Mouse (Mus musculus): Measurements from ENCODE around the gene Ptges. TPM values are rescaled to one million over a fixed set of nuclear protein-coding genes. Genes with fewer than 3 reads are reported as not detected.
"Not testable (repeated sequence)": the region's sequence is repeated elsewhere in the genome, so short reads cannot be mapped to it uniquely, and the experiment has no call there.

The Ptges gene
- polyA plus RNA-seq, 1 experiment = 3.9 TPM

GRCm38 (mm10) chr2:30941586-30941985 lies 11.9 kb upstream of the Ptges start:
- no peaks in the 10 kb centered on the region; the same call in 1 of the 2 replicates for H3K4me1 ChIP-seq (ENCODE audit: control insufficient read depth, insufficient read depth, low read length)
- no peak overlapping the region for H3K4me3 ChIP-seq (ENCODE audit: control insufficient read depth, low read depth, low read length)
- H3K27ac ChIP-seq (ENCODE audit: control insufficient read depth, insufficient read depth, low read depth, low read length) = no peak overlapping the region
- TF ChIP-seq POLR2A (IDR thresholded peaks at IDR 0.05; ENCODE audit: control insufficient read depth, low read depth, low read length) (no peak), CTCF (IDR thresholded peaks at IDR 0.05; ENCODE audit: control insufficient read depth, insufficient read depth, insufficient replicate concordance, low read depth, low read length) (no peak)
- no peaks in the 10 kb centered on the region for H3K36me3 ChIP-seq (ENCODE audit: control insufficient read depth, insufficient read depth, low read length)
- H3K27me3 ChIP-seq (ENCODE audit: control insufficient read depth, insufficient read depth, low read length) = no peaks in the 10 kb centered on the region

GRCm38 (mm10) chr2:30938574-30938991 lies 8.9 kb upstream of the Ptges start:
- TF ChIP-seq POLR2A (IDR thresholded peaks at IDR 0.05; ENCODE audit: control insufficient read depth, low read depth, low read length) (no peak), CTCF (IDR thresholded peaks at IDR 0.05; ENCODE audit: control insufficient read depth, insufficient read depth, insufficient replicate concordance, low read depth, low read length) (no peak)
- no peak overlapping the region for H3K27ac ChIP-seq (ENCODE audit: control insufficient read depth, insufficient read depth, low read depth, low read length)
- H3K4me1 ChIP-seq (ENCODE audit: control insufficient read depth, insufficient read depth, low read length) = no peaks in the 10 kb centered on the region; the same call in 1 of the 2 replicates
- no peak overlapping the region for H3K4me3 ChIP-seq (ENCODE audit: control insufficient read depth, low read depth, low read length)
- H3K36me3 ChIP-seq (ENCODE audit: control insufficient read depth, insufficient read depth, low read length) = no peaks in the 10 kb centered on the region
- no peaks in the 10 kb centered on the region for H3K27me3 ChIP-seq (ENCODE audit: control insufficient read depth, insufficient read depth, low read length)

GRCm38 (mm10) chr2:30937731-30938130 lies 8.1 kb upstream of the Ptges start:
- Histone ChIP-seq H3K27me3 (ENCODE audit: control insufficient read depth, insufficient read depth, low read length) (no peaks in the 10 kb centered on the region), H3K4me1 (ENCODE audit: control insufficient read depth, insufficient read depth, low read length) (no peaks in the 10 kb centered on the region), H3K4me3 (ENCODE audit: control insufficient read depth, low read depth, low read length) (no peak overlapping the region), H3K27ac (ENCODE audit: control insufficient read depth, insufficient read depth, low read depth, low read length) (no peak overlapping the region), H3K36me3 (ENCODE audit: control insufficient read depth, insufficient read depth, low read length) (no peaks in the 10 kb centered on the region)
- TF ChIP-seq POLR2A (IDR thresholded peaks at IDR 0.05; ENCODE audit: control insufficient read depth, low read depth, low read length) (no peak), CTCF (IDR thresholded peaks at IDR 0.05; ENCODE audit: control insufficient read depth, insufficient read depth, insufficient replicate concordance, low read depth, low read length) (no peak)

GRCm38 (mm10) chr2:30936808-30937207 lies 7.1 kb upstream of the Ptges start:
- no peak overlapping the region for H3K27ac ChIP-seq (ENCODE audit: control insufficient read depth, insufficient read depth, low read depth, low read length)
- H3K36me3 ChIP-seq (ENCODE audit: control insufficient read depth, insufficient read depth, low read length) = no peaks in the 10 kb centered on the region
- H3K4me1 ChIP-seq (ENCODE audit: control insufficient read depth, insufficient read depth, low read length) = no peaks in the 10 kb centered on the region
- no peak overlapping the region for H3K4me3 ChIP-seq (ENCODE audit: control insufficient read depth, low read depth, low read length)
- no peaks in the 10 kb centered on the region for H3K27me3 ChIP-seq (ENCODE audit: control insufficient read depth, insufficient read depth, low read length)
- TF ChIP-seq CTCF (IDR thresholded peaks at IDR 0.05; ENCODE audit: control insufficient read depth, insufficient read depth, insufficient replicate concordance, low read depth, low read length) (no peak), POLR2A (IDR thresholded peaks at IDR 0.05; ENCODE audit: control insufficient read depth, low read depth, low read length) (no peak)

- Histone ChIP-seq H3K27ac (ENCODE audit: control insufficient read depth, insufficient read depth, low read depth, low read length) (no peak overlapping the region), H3K4me3 (ENCODE audit: control insufficient read depth, low read depth, low read length) (no peak overlapping the region), H3K36me3 (ENCODE audit: control insufficient read depth, insufficient read depth, low read length) (no peaks in the 10 kb centered on the region), H3K4me1 (ENCODE audit: control insufficient read depth, insufficient read depth, low read length) (peaks cover 6% of the 10 kb centered on the region), H3K27me3 (ENCODE audit: control insufficient read depth, insufficient read depth, low read length) (no peaks in the 10 kb centered on the region)
- peak; percentile 84; the same call in 1 of the 2 replicates for TF ChIP-seq CTCF (IDR thresholded peaks at IDR 0.05; ENCODE audit: control insufficient read depth, insufficient read depth, insufficient replicate concordance, low read depth, low read length)
- no peak for TF ChIP-seq POLR2A (IDR thresholded peaks at IDR 0.05; ENCODE audit: control insufficient read depth, low read depth, low read length)
These were observed 4.3 kb upstream of the Ptges start for GRCm38 (mm10) chr2:30933917-30934450.

- Histone ChIP-seq H3K4me1 (ENCODE audit: control insufficient read depth, insufficient read depth, low read length) (peaks cover 6% of the 10 kb centered on the region), H3K4me3 (ENCODE audit: control insufficient read depth, low read depth, low read length) (no peak overlapping the region), H3K27ac (ENCODE audit: control insufficient read depth, insufficient read depth, low read depth, low read length) (no peak overlapping the region), H3K27me3 (ENCODE audit: control insufficient read depth, insufficient read depth, low read length) (no peaks in the 10 kb centered on the region), H3K36me3 (ENCODE audit: control insufficient read depth, insufficient read depth, low read length) (no peaks in the 10 kb centered on the region)
- TF ChIP-seq POLR2A (IDR thresholded peaks at IDR 0.05; ENCODE audit: control insufficient read depth, low read depth, low read length) (no peak), CTCF (IDR thresholded peaks at IDR 0.05; ENCODE audit: control insufficient read depth, insufficient read depth, insufficient replicate concordance, low read depth, low read length) (no peak)
These were observed 3.4 kb upstream of the Ptges start for GRCm38 (mm10) chr2:30933032-30933431.

GRCm38 (mm10) chr2:30931922-30932321 lies 2.3 kb upstream of the Ptges start:
- TF ChIP-seq POLR2A (IDR thresholded peaks at IDR 0.05; ENCODE audit: control insufficient read depth, low read depth, low read length) (no peak), CTCF (IDR thresholded peaks at IDR 0.05; ENCODE audit: control insufficient read depth, insufficient read depth, insufficient replicate concordance, low read depth, low read length) (no peak)

GRCm38 (mm10) chr2:30930846-30931245 lies 1.2 kb upstream of the Ptges start:
- H3K4me3 ChIP-seq (ENCODE audit: control insufficient read depth, low read depth, low read length); H3K4me1 ChIP-seq (ENCODE audit: control insufficient read depth, insufficient read depth, low read length): not testable (repeated sequence)

More at GRCm38 (mm10) chr2:30931922-30932321, 2.3 kb upstream of the Ptges start:
- Histone ChIP-seq H3K36me3 (ENCODE audit: control insufficient read depth, insufficient read depth, low read length) (no peaks in the 10 kb centered on the region), H3K4me3 (ENCODE audit: control insufficient read depth, low read depth, low read length) (no peak overlapping the region), H3K27ac (ENCODE audit: control insufficient read depth, insufficient read depth, low read depth, low read length) (no peak overlapping the region), H3K4me1 (ENCODE audit: control insufficient read depth, insufficient read depth, low read length) (peaks cover 6% of the 10 kb centered on the region), H3K27me3 (ENCODE audit: control insufficient read depth, insufficient read depth, low read length) (no peaks in the 10 kb centered on the region)

More at GRCm38 (mm10) chr2:30930846-30931245, 1.2 kb upstream of the Ptges start:
- H3K36me3 ChIP-seq (ENCODE audit: control insufficient read depth, insufficient read depth, low read length); H3K27ac ChIP-seq (ENCODE audit: control insufficient read depth, insufficient read depth, low read depth, low read length); H3K27me3 ChIP-seq (ENCODE audit: control insufficient read depth, insufficient read depth, low read length): not testable (repeated sequence)

All from testis, adult 2 months (tissue).